Mouse (Mus musculus): ENCODE measurements around the gene Rgmb.

GRCm38 (mm10) chr17:15874765-15875164 is 43.9 kb upstream of the Rgmb start:
- no peak for TF ChIP-seq POLR2A (IDR thresholded peaks at IDR 0.05; ENCODE audit: borderline replicate concordance, extremely low read depth, low read depth, low read length)
- TF ChIP-seq CTCF (IDR thresholded peaks at IDR 0.05; ENCODE audit: insufficient read depth, low read length) = no peak

All from lung, adult 2 months (tissue).